Comparison of ENCODE assay signal across 24 mouse cellular contexts in the genomic region with DNA sequence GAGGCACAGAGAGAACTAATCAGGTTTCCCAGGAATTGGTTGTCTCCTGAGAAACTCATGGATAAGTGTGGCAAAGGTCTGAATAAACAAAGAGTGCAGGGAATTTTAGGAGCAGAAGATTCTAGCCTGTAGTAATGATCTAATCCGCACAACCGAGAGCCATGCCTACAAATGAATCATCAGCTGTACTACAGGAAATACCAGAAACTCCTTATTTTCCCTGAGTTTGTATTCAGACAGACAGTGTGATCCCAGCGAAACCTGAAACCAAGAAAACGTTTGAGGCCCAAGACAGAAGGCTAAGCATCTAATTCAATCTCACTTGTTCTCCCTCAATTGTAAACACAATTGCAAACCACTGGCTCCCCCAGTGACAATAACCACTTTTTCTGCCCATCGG. TPM values are rescaled to one million over a fixed set of nuclear protein-coding genes. Genes with fewer than 3 reads are reported as not detected.
A peak's percentile ranks its signal among the peaks of the same experiment; 100 is the strongest.
DNase-seq lines count a peak whose midpoint lies in the region; ATAC-seq and TF ChIP-seq lines count a peak whose summit lies in the region.
"Had no signal": no experiment of that assay in that cellular context is flagged by ENCODE, and none has a peak within 500 bp of the region (broad histone marks: within the 10 kb centered on the region; RNA-seq: fewer than 3 reads in every experiment).

No protein-coding gene starts in this region.

- H3K27me3 ChIP-seq in heart, embryonic 13.5 days (replicated peaks): no peaks in the 10 kb centered on the region
- no peaks in the 10 kb centered on the region for H3K27me3 ChIP-seq in embryonic facial prominence, embryonic 12.5 days
- no peaks in the 10 kb centered on the region for H3K27me3 ChIP-seq in limb, embryonic 14.5 days (ENCODE audit: control insufficient read depth, insufficient read depth, low read length)
- H3K27me3 ChIP-seq: hindbrain, embryonic 15.5 days; lung, embryonic 15.5 days; midbrain, embryonic 12.5 days; neural tube, embryonic 12.5 days had no signal

- intact Hi-C loops in heart, postnatal 10 days (cut with DNase I): no loop called here

- H3K27ac ChIP-seq in heart, embryonic 13.5 days (replicated peaks): 0 out of 2 replicates have a peak overlapping the region, but pooled peaks have one; percentile 48
- peak overlapping the region; percentile 59 for H3K27ac ChIP-seq in embryonic facial prominence, embryonic 12.5 days
- no peak overlapping the region for H3K27ac ChIP-seq in limb, embryonic 14.5 days (replicated peaks; ENCODE audit: low read depth, low read length)
- H3K27ac ChIP-seq: heart, adult 2 months; hindbrain, embryonic 15.5 days; left cerebral cortex, adult 2 months; liver, embryonic 14.5 days; lung, embryonic 15.5 days; midbrain, embryonic 12.5 days; neural tube, embryonic 12.5 days had no signal

- no peak overlapping the region for H3K4me2 ChIP-seq in heart, embryonic 13.5 days
- H3K4me2 ChIP-seq in embryonic facial prominence, embryonic 12.5 days (replicated peaks): no peak overlapping the region
- no peak overlapping the region for H3K4me2 ChIP-seq in limb, embryonic 14.5 days (replicated peaks; ENCODE audit: low read depth, low read length, severe bottlenecking)
- H3K4me2 ChIP-seq: hindbrain, embryonic 15.5 days; lung, embryonic 15.5 days; midbrain, embryonic 12.5 days; neural tube, embryonic 12.5 days had no signal

- no peak for TF ChIP-seq POLR2A in limb, embryonic 14.5 days (IDR thresholded peaks at IDR 0.05; ENCODE audit: borderline replicate concordance, extremely low read depth, insufficient read depth, insufficient read length)

- no peak overlapping the region for H3K9ac ChIP-seq in heart, embryonic 13.5 days
- H3K9ac ChIP-seq in embryonic facial prominence, embryonic 12.5 days: no peak overlapping the region
- H3K9ac ChIP-seq in limb, embryonic 14.5 days (ENCODE audit: low read depth, low read length, severe bottlenecking): no peak overlapping the region
- H3K9ac ChIP-seq: hindbrain, embryonic 15.5 days; liver, embryonic 14.5 days; lung, embryonic 15.5 days; midbrain, embryonic 12.5 days; neural tube, embryonic 12.5 days had no signal

- H3K4me1 ChIP-seq in heart, embryonic 13.5 days: peaks cover 23% of the 10 kb centered on the region
- H3K4me1 ChIP-seq in embryonic facial prominence, embryonic 12.5 days: peaks cover 11% of the 10 kb centered on the region
- peaks cover 5% of the 10 kb centered on the region; the same call in 1 of the 2 replicates for H3K4me1 ChIP-seq in limb, embryonic 14.5 days (ENCODE audit: control insufficient read depth, insufficient read depth, low read length)
- H3K4me1 ChIP-seq: hindbrain, embryonic 15.5 days; midbrain, embryonic 12.5 days; neural tube, embryonic 12.5 days had no signal

- no peak overlapping the region for H3K4me3 ChIP-seq in heart, embryonic 13.5 days
- H3K4me3 ChIP-seq in embryonic facial prominence, embryonic 12.5 days: no peak overlapping the region
- H3K4me3 ChIP-seq in limb, embryonic 14.5 days (replicated peaks; ENCODE audit: low read length): no peak overlapping the region
- H3K4me3 ChIP-seq: heart, adult 2 months; hindbrain, embryonic 15.5 days; left cerebral cortex, adult 2 months; lung, embryonic 15.5 days; midbrain, embryonic 12.5 days; neural tube, embryonic 12.5 days had no signal

- 48% methylated on average over 5 of the region's 5 CpGs for WGBS in heart, embryonic 13.5 days
- WGBS in embryonic facial prominence, embryonic 12.5 days: 38% methylated on average over 5 of the region's 5 CpGs
- WGBS in limb, embryonic 14.5 days: 52% methylated on average over 5 of the region's 5 CpGs

- H3K9me3 ChIP-seq in heart, embryonic 13.5 days: peaks cover 7% of the 10 kb centered on the region; the same call in 1 of the 2 replicates
- H3K9me3 ChIP-seq in embryonic facial prominence, embryonic 12.5 days: no peaks in the 10 kb centered on the region
- H3K9me3 ChIP-seq in limb, embryonic 14.5 days (ENCODE audit: control insufficient read depth, low read length): no peaks in the 10 kb centered on the region
- H3K9me3 ChIP-seq: hindbrain, embryonic 15.5 days; lung, embryonic 15.5 days; midbrain, embryonic 12.5 days; neural tube, embryonic 12.5 days had no signal

- ATAC-seq in heart, embryonic 13.5 days (ENCODE audit: extremely low read depth, insufficient number of reproducible peaks, low FRiP score, low TSS enrichment): no peak
- no peak for ATAC-seq in embryonic facial prominence, embryonic 12.5 days (ENCODE audit: insufficient number of reproducible peaks, insufficient read depth, low FRiP score, low TSS enrichment)
- ATAC-seq in limb, embryonic 14.5 days (ENCODE audit: low FRiP score, low read depth): no peak
- no peak for ATAC-seq in megakaryocyte-erythroid progenitor cell, adult 5-6 weeks (replicated peaks; ENCODE audit: low FRiP score, low TSS enrichment, poor library complexity, severe bottlenecking)

- peaks cover 4% of the 10 kb centered on the region for H3K36me3 ChIP-seq in heart, embryonic 13.5 days
- H3K36me3 ChIP-seq in embryonic facial prominence, embryonic 12.5 days: no peaks in the 10 kb centered on the region
- H3K36me3 ChIP-seq in limb, embryonic 14.5 days (ENCODE audit: control insufficient read depth, insufficient read depth, low read length): no peaks in the 10 kb centered on the region
- H3K36me3 ChIP-seq: hindbrain, embryonic 15.5 days; lung, embryonic 15.5 days; midbrain, embryonic 12.5 days; neural tube, embryonic 12.5 days had no signal

- no peak for DNase-seq in heart, postnatal 10 days
- DNase-seq in Muller cell, postnatal 12 days (ENCODE audit: inconsistent ontology term): peak; percentile 14
- peak; percentile 26 for DNase-seq in limb, embryonic 14.5 days (ENCODE audit: low spot score)
- DNase-seq in MN1 (ENCODE audit: low spot score): no peak
- no peak for DNase-seq in kidney, postnatal 10 days
- DNase-seq: adrenal gland, postnatal 25 days; cerebellum, adult 11-12 months; cerebellum, postnatal 14 days; heart, adult 2 months; kidney, adult 18-20 months; kidney, postnatal 25 days; left cerebral cortex, postnatal 4 days; right cerebral cortex, adult 18-20 months; thymus, postnatal 36 days had no signal

RNA-seq across cellular contexts. Expression of gene Arg1, which starts 46.1 kb away (rescaled TPM):
- 0.60 and 0.74 TPM in 2 replicates for polyA plus RNA-seq in heart, embryonic 13.5 days (2015; fragmentation: Nextera tagmentation; extraction: Ambion mirVana)
- total RNA-seq in heart, postnatal 10 days (2021): not detected
- polyA plus RNA-seq in embryonic facial prominence, embryonic 12.5 days (2016; fragmentation: Nextera tagmentation; extraction: Ambion mirVana): 3.9 and 8.5 TPM in 2 replicates
- polyA plus RNA-seq in limb, embryonic 14.5 days (2012; rRNA removed): 1.2 and 2.4 TPM in 2 replicates
- polyA plus RNA-seq in limb, embryonic 14.5 days (2014; fragmentation: Nextera tagmentation; extraction: Ambion mirVana): 5.8 and 7.8 TPM in 2 replicates
- total RNA-seq in megakaryocyte-erythroid progenitor cell, adult 5-6 weeks (2014; fragmentation: Nextera tagmentation): 1.9 TPM in 1 of 2 replicates, not detected in the other
- total RNA-seq in megakaryocyte-erythroid progenitor cell, adult 5-6 weeks (2017): 5.5 TPM in 1 of 2 replicates, not detected in the other
- total RNA-seq: adrenal gland, postnatal 25 days; heart, adult 2 months; left cerebral cortex, adult 2 months; left cerebral cortex, postnatal 4 days; monocyte, adult 5-6 weeks had no signal

Comparison
In these comparisons a context has a peak if more than half of its experiments do, and no peak if none do; other contexts are left out.
1. DNase-seq: peak in Muller cell, postnatal 12 days (single experiment) and limb, embryonic 14.5 days (single experiment); none in heart, postnatal 10 days (0 of 2), MN1 (single experiment) and kidney, postnatal 10 days (single experiment).